Mouse (Mus musculus) midbrain, embryonic 11.5 days (tissue): ENCODE measurements around the gene Tbxas1. TPM values are rescaled to one million over a fixed set of nuclear protein-coding genes. Genes with fewer than 3 reads are reported as not detected.

Experiments used
- ATAC-seq: fragments of 200-750 bp; cut with Nextera tagmentation; 2 replicates; pipeline ENCODE4 v1.8.0; 2017; ENCODE audit warnings: moderate TSS enrichment, moderate library complexity; ENCODE audit not compliant: low FRiP score
- DNase-seq: peaks from one replicate; pipeline ENCODE4 v3.0.0; 2015; ENCODE audit warnings: low spot score; ENCODE audit errors: missing footprints
- H3K27ac ChIP-seq: fragments of 300-500 bp; sonication (generic); 2 replicates; pipeline ENCODE4 v1.5.1; 2014; ENCODE audit warnings: low read depth, low read length
- H3K27me3 ChIP-seq: fragments of 300-500 bp; sonication (generic); 2 replicates; pipeline ENCODE4 v1.6.1; 2014; ENCODE audit warnings: mild to moderate bottlenecking, low read length, moderate library complexity, mixed read lengths; ENCODE audit not compliant: control insufficient read depth, insufficient read depth
- H3K36me3 ChIP-seq: fragments of 300-500 bp; sonication (generic); 2 replicates; pipeline ENCODE4 v1.6.1; 2014; ENCODE audit warnings: mild to moderate bottlenecking, low read length, moderate library complexity, mixed read lengths; ENCODE audit not compliant: control insufficient read depth, insufficient read depth
- H3K4me1 ChIP-seq: fragments of 300-500 bp; sonication (generic); 2 replicates; pipeline ENCODE4 v1.6.1; 2014; ENCODE audit warnings: low read length; ENCODE audit not compliant: control insufficient read depth, insufficient read depth
- H3K4me2 ChIP-seq: fragments of 300-500 bp; sonication (generic); 2 replicates; pipeline ENCODE4 v1.6.1; 2014; ENCODE audit warnings: mild to moderate bottlenecking, moderate library complexity
- H3K4me3 ChIP-seq: fragments of 300-500 bp; sonication (generic); 2 replicates; pipeline ENCODE4 v1.5.1; 2014; ENCODE audit warnings: low read depth, low read length
- H3K9ac ChIP-seq: fragments of 300-500 bp; sonication (generic); 2 replicates; pipeline ENCODE4 v1.6.1; 2014; ENCODE audit warnings: low read length
- H3K9me3 ChIP-seq: fragments of 300-500 bp; sonication (generic); 2 replicates; pipeline ENCODE4 v1.6.1; 2016; ENCODE audit warnings: low read length; ENCODE audit not compliant: control insufficient read depth
- WGBS: fragments of 180-500 bp; shearing (Covaris S2); extraction: QIAGEN DNeasy Blood & Tissue Kit; methylation state at CpG from one replicate; pipeline ENCODE4 v1.1.7; 2014; 5-methylcytosine and 5-hydroxymethylcytosine counted together
- polyA plus RNA-seq: library from polyadenylated mRNA; unstranded; fragments of >200 nt; fragmentation: Nextera tagmentation; extraction: Ambion mirVana; gene quantifications from 2 replicates; pipeline ENCODE4 v1.2.1, GENCODE M21; 2014

Tbxas1 gene
- polyA plus RNA-seq, 1 experiment from 2014 or later = 1.5 TPM

GRCm38 (mm10) chr6:39013034-39013832 is 138.0 kb downstream of the Tbxas1 start:
- H3K9ac ChIP-seq = no peak overlapping the region
- H3K4me1 ChIP-seq = no peaks in the 10 kb centered on the region
- no peak for DNase-seq
- WGBS = 87% methylated on average over 10 of the region's 10 CpGs
- H3K4me3 ChIP-seq = no peak overlapping the region
- H3K27ac ChIP-seq = no peak overlapping the region
- no peak for ATAC-seq
- no peaks in the 10 kb centered on the region for H3K36me3 ChIP-seq
- H3K9me3 ChIP-seq = no peaks in the 10 kb centered on the region
- no peaks in the 10 kb centered on the region for H3K27me3 ChIP-seq
- H3K4me2 ChIP-seq = no peak overlapping the region

- H3K27me3 ChIP-seq = no peaks in the 10 kb centered on the region
- no peak overlapping the region for H3K27ac ChIP-seq
- no peak overlapping the region for H3K4me2 ChIP-seq
- WGBS = 94% methylated on average over 11 of the region's 11 CpGs
- H3K9me3 ChIP-seq = no peaks in the 10 kb centered on the region
- H3K36me3 ChIP-seq = no peaks in the 10 kb centered on the region
- no peak for DNase-seq
- ATAC-seq = no peak
- H3K4me1 ChIP-seq = no peaks in the 10 kb centered on the region
- no peak overlapping the region for H3K4me3 ChIP-seq
- no peak overlapping the region for H3K9ac ChIP-seq
Measured at GRCm38 (mm10) chr6:39017942-39018341, 142.7 kb downstream of the Tbxas1 start.

GRCm38 (mm10) chr6:39018805-39019204 is 143.6 kb downstream of the Tbxas1 start:
- H3K27ac ChIP-seq = no peak overlapping the region
- H3K4me2 ChIP-seq = no peak overlapping the region
- H3K4me3 ChIP-seq = no peak overlapping the region
- WGBS = 72% methylated on average over 7 of the region's 7 CpGs
- DNase-seq (no peak), ATAC-seq (no peak)
- no peaks in the 10 kb centered on the region for H3K36me3 ChIP-seq
- H3K27me3 ChIP-seq = no peaks in the 10 kb centered on the region
- H3K4me1 ChIP-seq = no peaks in the 10 kb centered on the region
- H3K9me3 ChIP-seq = no peaks in the 10 kb centered on the region
- H3K9ac ChIP-seq = no peak overlapping the region

GRCm38 (mm10) chr6:39019219-39019618 is 144.0 kb downstream of the Tbxas1 start:
- Histone ChIP-seq H3K4me1 (no peaks in the 10 kb centered on the region), H3K4me3 (no peak overlapping the region), H3K9me3 (no peaks in the 10 kb centered on the region), H3K36me3 (no peaks in the 10 kb centered on the region), H3K9ac (no peak overlapping the region), H3K27ac (no peak overlapping the region), H3K4me2 (no peak overlapping the region), H3K27me3 (no peaks in the 10 kb centered on the region)
- ATAC-seq (no peak), DNase-seq (no peak)
- WGBS = 90% methylated on average over 5 of the region's 5 CpGs

- H3K27ac ChIP-seq = no peak overlapping the region
- ATAC-seq = no peak
Measured at GRCm38 (mm10) chr6:39021909-39022308, 146.7 kb downstream of the Tbxas1 start.

GRCm38 (mm10) chr6:39022461-39023181 is 147.4 kb downstream of the Tbxas1 start:
- Histone ChIP-seq H3K9ac (no peak overlapping the region), H3K4me3 (no peak overlapping the region), H3K36me3 (no peaks in the 10 kb centered on the region), H3K4me2 (no peak overlapping the region), H3K27me3 (no peaks in the 10 kb centered on the region), H3K9me3 (no peaks in the 10 kb centered on the region), H3K27ac (no peak overlapping the region), H3K4me1 (no peaks in the 10 kb centered on the region)
- WGBS = 87% methylated on average over 7 of the region's 7 CpGs
- ATAC-seq = no peak
- no peak for DNase-seq

More at GRCm38 (mm10) chr6:39021909-39022308, 146.7 kb downstream of the Tbxas1 start:
- H3K4me3 ChIP-seq = no peak overlapping the region
- no peak overlapping the region for H3K9ac ChIP-seq
- H3K27me3 ChIP-seq = no peaks in the 10 kb centered on the region
- no peak for DNase-seq
- no peaks in the 10 kb centered on the region for H3K36me3 ChIP-seq
- no peaks in the 10 kb centered on the region for H3K9me3 ChIP-seq
- no peaks in the 10 kb centered on the region for H3K4me1 ChIP-seq
- no peak overlapping the region for H3K4me2 ChIP-seq
- WGBS = 91% methylated on average over 1 of the region's 1 CpGs

- Histone ChIP-seq H3K9ac (no peak overlapping the region), H3K4me1 (no peaks in the 10 kb centered on the region), H3K36me3 (no peaks in the 10 kb centered on the region), H3K4me2 (no peak overlapping the region), H3K27ac (no peak overlapping the region), H3K9me3 (no peaks in the 10 kb centered on the region), H3K27me3 (no peaks in the 10 kb centered on the region), H3K4me3 (no peak overlapping the region)
- 72% methylated on average over 4 of the region's 4 CpGs for WGBS
- no peak for ATAC-seq
- peak; percentile 14 for DNase-seq
Measured at GRCm38 (mm10) chr6:39024631-39025030, 149.4 kb downstream of the Tbxas1 start.

- DNase-seq = peak; percentile 35
- WGBS = 84% methylated on average over 7 of the region's 7 CpGs
Measured at GRCm38 (mm10) chr6:39025038-39025437, 149.8 kb downstream of the Tbxas1 start.

GRCm38 (mm10) chr6:39030714-39031113 is 155.5 kb downstream of the Tbxas1 start:
- H3K9me3 ChIP-seq = no peaks in the 10 kb centered on the region
- no peaks in the 10 kb centered on the region for H3K36me3 ChIP-seq
- H3K4me2 ChIP-seq = no peak overlapping the region
- no peaks in the 10 kb centered on the region for H3K4me1 ChIP-seq
- ATAC-seq (no peak), DNase-seq (no peak)
- H3K27me3 ChIP-seq = no peaks in the 10 kb centered on the region
- H3K9ac ChIP-seq = no peak overlapping the region
- H3K27ac ChIP-seq = no peak overlapping the region
- no peak overlapping the region for H3K4me3 ChIP-seq
- WGBS = 75% methylated on average over 4 of the region's 4 CpGs

More at GRCm38 (mm10) chr6:39025038-39025437, 149.8 kb downstream of the Tbxas1 start:
- H3K9ac ChIP-seq = no peak overlapping the region
- no peaks in the 10 kb centered on the region for H3K36me3 ChIP-seq
- H3K27ac ChIP-seq = no peak overlapping the region
- no peak overlapping the region for H3K4me3 ChIP-seq
- no peaks in the 10 kb centered on the region for H3K4me1 ChIP-seq
- H3K27me3 ChIP-seq = no peaks in the 10 kb centered on the region
- no peaks in the 10 kb centered on the region for H3K9me3 ChIP-seq
- no peak overlapping the region for H3K4me2 ChIP-seq
- ATAC-seq = no peak
